Mouse (Mus musculus) lung, postnatal 0 days (tissue): Measurements from ENCODE around the gene Pde4d. TPM values are rescaled to one million over a fixed set of nuclear protein-coding genes. Genes with fewer than 3 reads are reported as not detected.

Experiments used
- ATAC-seq: fragments of 200-750 bp; cut with Nextera tagmentation; 2 replicates; pipeline ENCODE4 v1.8.0; 2017; ENCODE audit warnings: moderate library complexity
- DNase-seq: peaks from one replicate; pipeline ENCODE4 v3.0.0-alpha.2; 2016; ENCODE audit warnings: low spot score
- H3K27ac ChIP-seq: fragments of 300-500 bp; sonication (generic); 2 replicates; pipeline ENCODE4 v1.5.1; 2014; ENCODE audit warnings: antibody characterized with exemption, mild to moderate bottlenecking, low read length, mixed read lengths
- H3K27me3 ChIP-seq: fragments of 300-500 bp; sonication (generic); replicated peaks from 2 replicates; pipeline ENCODE4 v1.6.1; 2014; ENCODE audit warnings: low read length, mixed read lengths; ENCODE audit not compliant: insufficient read depth
- H3K36me3 ChIP-seq: fragments of 300-500 bp; sonication (generic); 2 replicates; pipeline ENCODE4 v1.6.1; 2014; ENCODE audit warnings: low read length, mixed read lengths; ENCODE audit not compliant: insufficient read depth
- H3K4me1 ChIP-seq: fragments of 300-500 bp; sonication (generic); 2 replicates; pipeline ENCODE4 v1.6.1; 2014; ENCODE audit warnings: antibody characterized with exemption, low read depth, low read length, mixed read lengths; ENCODE audit not compliant: insufficient read depth
- H3K4me2 ChIP-seq: fragments of 300-500 bp; sonication (generic); replicated peaks from 2 replicates; pipeline ENCODE4 v1.6.1; 2014; ENCODE audit warnings: low read depth, mild to moderate bottlenecking, low read length, moderate library complexity, mixed read lengths
- H3K4me3 ChIP-seq: fragments of 300-500 bp; sonication (generic); 2 replicates; pipeline ENCODE4 v1.5.1; 2014; ENCODE audit warnings: low read depth, low read length
- H3K9ac ChIP-seq: fragments of 300-500 bp; sonication (generic); replicated peaks from 2 replicates; pipeline ENCODE4 v1.6.1; 2014; ENCODE audit warnings: low read depth, mild to moderate bottlenecking
- H3K9me3 ChIP-seq: fragments of 300-500 bp; sonication (generic); 2 replicates; pipeline ENCODE4 v1.6.1; 2016; ENCODE audit warnings: low read length, mixed read lengths
- CTCF ChIP-seq: IDR thresholded peaks from 2 replicates; pipeline ENCODE4 v1.5.1; 2016; ENCODE audit warnings: antibody characterized with exemption, mild to moderate bottlenecking
- EP300 ChIP-seq: IDR thresholded peaks from 2 replicates; pipeline ENCODE4 v1.6.1; 2016; ENCODE audit warnings: antibody characterized with exemption, mild to moderate bottlenecking, control low read depth
- WGBS: fragments of 180-500 bp; shearing (Covaris S2); extraction: QIAGEN DNeasy Blood & Tissue Kit; methylation state at CpG from one replicate; pipeline ENCODE4 v1.1.7; 2014; 5-methylcytosine and 5-hydroxymethylcytosine counted together
- polyA plus RNA-seq: library from polyadenylated mRNA; unstranded; fragments of >200 nt; fragmentation: Nextera tagmentation; extraction: Ambion mirVana; gene quantifications from 2 replicates; pipeline ENCODE4 v1.2.1, GENCODE M21; 2015

Pde4d gene
- polyA plus RNA-seq, 1 experiment from 2014 or later: 19.7 TPM

DNA sequence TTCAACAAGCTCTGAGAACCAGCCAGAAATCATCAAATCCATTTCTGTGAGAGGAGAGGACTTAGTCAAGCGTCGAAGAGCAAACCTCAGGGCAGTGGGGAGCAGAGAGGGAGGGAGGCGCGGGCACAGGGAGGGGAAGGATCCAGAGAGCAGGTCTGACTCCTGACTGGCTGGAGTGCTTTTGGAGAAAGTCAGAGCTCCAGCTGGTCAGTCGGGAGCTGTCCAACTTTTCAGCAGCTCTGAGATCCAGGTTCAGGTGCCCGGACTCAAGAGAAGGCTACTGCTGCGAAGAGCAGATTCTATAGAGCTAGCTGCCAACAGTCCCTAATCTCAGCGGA is 666.2 kb downstream of the Pde4d start:
- Histone ChIP-seq H3K4me1 (no peaks in the 10 kb centered on the region), H3K36me3 (no peaks in the 10 kb centered on the region), H3K4me3 (0 out of 2 replicates have a peak overlapping the region, but pooled peaks have one; percentile 12), H3K9me3 (no peaks in the 10 kb centered on the region), H3K4me2 (peak overlapping the region; percentile 46), H3K27ac (no peak overlapping the region), H3K9ac (no peak overlapping the region), H3K27me3 (0 out of 2 replicates have a peak, but pooled peaks cover 4% of the 10 kb centered on the region)
- DNase-seq (peak; percentile 68), ATAC-seq (peak; percentile 40; the same call in 1 of the 2 replicates)
- TF ChIP-seq EP300: no peak
- TF ChIP-seq CTCF: no peak
- WGBS: 0% methylated on average over 8 of the region's 8 CpGs

DNA sequence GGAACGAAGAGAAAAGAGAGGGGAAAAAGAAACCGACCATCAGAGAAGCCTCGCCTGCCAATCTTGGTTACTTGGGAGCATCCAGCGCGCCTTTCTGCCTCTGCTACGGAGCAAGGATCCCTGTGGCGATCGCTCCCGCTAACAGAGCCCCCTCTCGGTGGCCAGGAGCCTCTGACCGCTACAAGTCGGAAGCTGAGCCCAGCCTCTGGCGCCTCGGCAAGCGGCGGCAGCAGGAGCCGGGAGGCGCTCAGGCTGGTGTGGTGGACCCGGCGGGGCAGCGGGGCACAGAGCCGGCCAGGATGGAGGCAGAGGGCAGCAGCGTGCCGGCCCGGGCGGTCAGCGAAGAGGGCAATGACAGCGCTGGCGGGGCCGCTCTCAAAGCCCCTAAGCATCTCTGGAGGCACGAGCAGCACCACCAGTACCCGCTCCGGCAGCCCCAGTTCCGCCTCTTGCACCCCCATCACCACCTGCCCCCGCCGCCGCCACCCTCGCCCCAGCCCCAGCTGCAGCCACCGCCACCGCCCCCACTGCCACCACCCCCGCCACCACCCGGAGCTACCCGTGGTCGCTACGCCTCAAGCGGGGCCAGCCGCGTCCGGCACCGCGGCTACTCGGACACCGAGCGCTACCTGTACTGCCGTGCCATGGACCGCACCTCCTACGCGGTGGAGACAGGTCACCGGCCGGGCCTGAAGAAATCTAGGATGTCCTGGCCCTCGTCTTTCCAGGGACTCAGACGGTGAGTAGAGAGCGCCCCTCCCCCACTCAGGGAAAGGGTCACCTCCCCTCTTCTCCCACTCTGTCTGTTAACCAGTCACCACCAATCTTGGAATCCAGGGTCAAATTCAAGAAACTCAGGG is 666.8 kb downstream of the Pde4d start:
- no peaks in the 10 kb centered on the region for H3K9me3 ChIP-seq
- ATAC-seq (peak; percentile 23; the same call in 1 of the 2 replicates), DNase-seq (no peak)
- 0 out of 2 replicates have a peak overlapping the region, but pooled peaks have one; percentile 12 for H3K4me3 ChIP-seq
- TF ChIP-seq EP300: no peak
- TF ChIP-seq CTCF: peak; percentile 52
- no peaks in the 10 kb centered on the region for H3K36me3 ChIP-seq
- no peaks in the 10 kb centered on the region for H3K4me1 ChIP-seq
- no peak overlapping the region for H3K9ac ChIP-seq
- WGBS: 1% methylated on average over 47 of the region's 63 CpGs
- H3K27ac ChIP-seq: no peak overlapping the region
- H3K27me3 ChIP-seq: 0 out of 2 replicates have a peak, but pooled peaks cover 4% of the 10 kb centered on the region
- peak overlapping the region; percentile 46 for H3K4me2 ChIP-seq

- WGBS: 9% methylated on average over 14 of the region's 14 CpGs
- Histone ChIP-seq H3K27ac (no peak overlapping the region), H3K4me3 (no peak overlapping the region)
Observed at GRCm38 (mm10) chr13:109117210-109117791, 667.6 kb downstream of the Pde4d start.

GRCm38 (mm10) chr13:109118296-109118800 is 668.6 kb downstream of the Pde4d start:
- H3K9me3 ChIP-seq: no peaks in the 10 kb centered on the region
- TF ChIP-seq EP300 (no peak), CTCF (no peak)
- H3K4me1 ChIP-seq: no peaks in the 10 kb centered on the region
- no peak overlapping the region for H3K9ac ChIP-seq
- H3K4me3 ChIP-seq: no peak overlapping the region
- H3K36me3 ChIP-seq: no peaks in the 10 kb centered on the region
- no peak overlapping the region for H3K27ac ChIP-seq
- H3K4me2 ChIP-seq: no peak overlapping the region
- ATAC-seq: no peak
- no peak for DNase-seq
- 0 out of 2 replicates have a peak, but pooled peaks cover 4% of the 10 kb centered on the region for H3K27me3 ChIP-seq
- 86% methylated on average over 1 of the region's 1 CpGs for WGBS

More at GRCm38 (mm10) chr13:109117210-109117791, 667.6 kb downstream of the Pde4d start:
- TF ChIP-seq CTCF (no peak), EP300 (no peak)
- H3K9ac ChIP-seq: no peak overlapping the region
- H3K9me3 ChIP-seq: no peaks in the 10 kb centered on the region
- H3K27me3 ChIP-seq: 0 out of 2 replicates have a peak, but pooled peaks cover 4% of the 10 kb centered on the region
- DNase-seq (no peak), ATAC-seq (no peak)
- no peaks in the 10 kb centered on the region for H3K36me3 ChIP-seq
- no peak overlapping the region for H3K4me2 ChIP-seq
- no peaks in the 10 kb centered on the region for H3K4me1 ChIP-seq

DNA sequence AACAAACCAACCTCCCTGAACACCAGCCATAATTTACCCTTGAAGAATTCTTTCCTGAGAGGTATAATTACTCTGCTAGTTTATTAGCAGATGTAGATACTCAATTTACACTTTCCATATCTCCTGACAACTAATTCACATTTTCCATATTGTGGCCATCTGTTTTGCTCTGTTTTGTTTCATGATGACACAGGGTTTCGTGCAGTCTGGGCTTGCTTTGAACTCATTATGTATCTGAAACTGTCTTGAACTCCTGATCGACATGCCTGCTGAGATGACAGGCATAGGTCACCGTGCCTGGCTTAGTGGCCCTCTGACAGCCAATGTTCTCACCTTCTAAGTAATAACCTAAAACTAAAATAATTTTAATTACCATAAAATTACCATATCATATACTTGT is 672.1 kb downstream of the Pde4d start:
- Histone ChIP-seq H3K9me3 (no peaks in the 10 kb centered on the region), H3K4me3 (no peak overlapping the region), H3K9ac (no peak overlapping the region), H3K4me1 (no peaks in the 10 kb centered on the region), H3K4me2 (no peak overlapping the region), H3K27me3 (no peaks in the 10 kb centered on the region), H3K27ac (no peak overlapping the region), H3K36me3 (no peaks in the 10 kb centered on the region)
- DNase-seq (no peak), ATAC-seq (no peak)
- TF ChIP-seq CTCF (no peak), EP300 (no peak)
- 51% methylated on average over 3 of the region's 3 CpGs for WGBS

GRCm38 (mm10) chr13:109136405-109136804 is 686.7 kb downstream of the Pde4d start:
- Histone ChIP-seq H3K9me3 (no peaks in the 10 kb centered on the region), H3K4me3 (no peak overlapping the region), H3K36me3 (no peaks in the 10 kb centered on the region), H3K4me2 (no peak overlapping the region), H3K4me1 (no peaks in the 10 kb centered on the region), H3K9ac (no peak overlapping the region), H3K27ac (no peak overlapping the region), H3K27me3 (no peaks in the 10 kb centered on the region)
- WGBS: 59% methylated on average over 4 of the region's 4 CpGs
- ATAC-seq (no peak), DNase-seq (no peak)
- no peak for TF ChIP-seq CTCF
- no peak for TF ChIP-seq EP300
